Mouse (Mus musculus): Measurements from ENCODE around the gene Gstt2.
"Not testable (repeated sequence)": the region's sequence is repeated elsewhere in the genome, so short reads cannot be mapped to it uniquely, and the experiment has no call there.

Gstt2 gene

GRCm38 (mm10) chr10:75854791-75855190 is 17.6 kb upstream of the Gstt2 start:
- DNase-seq = no peak

- DNase-seq = no peak
Measured at GRCm38 (mm10) chr10:75854096-75854495, 16.9 kb upstream of the Gstt2 start.

GRCm38 (mm10) chr10:75853452-75853851 is 16.2 kb upstream of the Gstt2 start:
- peak; percentile 55 to 77 for DNase-seq

- no peak for DNase-seq
Measured at GRCm38 (mm10) chr10:75852539-75853125, 15.4 kb upstream of the Gstt2 start.

GRCm38 (mm10) chr10:75851681-75852080 is 14.5 kb upstream of the Gstt2 start:
- no peak for DNase-seq

GRCm38 (mm10) chr10:75851076-75851475 is 13.9 kb upstream of the Gstt2 start:
- no peak for DNase-seq

- no peak for DNase-seq
Measured at GRCm38 (mm10) chr10:75848382-75848781, 11.2 kb upstream of the Gstt2 start.

GRCm38 (mm10) chr10:75845306-75845930 is 8.2 kb upstream of the Gstt2 start:
- DNase-seq = no peak

- no peak for DNase-seq
Measured at GRCm38 (mm10) chr10:75844800-75845199, 7.6 kb upstream of the Gstt2 start.

- not testable (repeated sequence) for DNase-seq
Measured at GRCm38 (mm10) chr10:75843898-75844297, 6.7 kb upstream of the Gstt2 start.

GRCm38 (mm10) chr10:75839092-75839491 is 1.9 kb upstream of the Gstt2 start:
- DNase-seq = no peak

- peak in 1 of 2 experiments; percentile 18 for DNase-seq
Measured at GRCm38 (mm10) chr10:75835761-75836531, 1.3 kb downstream of the Gstt2 start.

- peak; percentile 49 to 68 for DNase-seq
Measured at GRCm38 (mm10) chr10:75835307-75835706, 1.9 kb downstream of the Gstt2 start.

- no peak for DNase-seq
Measured at GRCm38 (mm10) chr10:75834721-75835120, 2.5 kb downstream of the Gstt2 start.

GRCm38 (mm10) chr10:75834250-75834649 is 3.0 kb downstream of the Gstt2 start:
- peak; percentile 55 to 71 for DNase-seq

- DNase-seq = peak; percentile 23 to 45
Measured at GRCm38 (mm10) chr10:75833456-75834080, 3.7 kb downstream of the Gstt2 start.

GRCm38 (mm10) chr10:75832272-75832895 is 4.8 kb downstream of the Gstt2 start:
- DNase-seq = peak; percentile 46 to 72

GRCm38 (mm10) chr10:75830275-75830670 is 7.0 kb downstream of the Gstt2 start:
- DNase-seq = no peak

GRCm38 (mm10) chr10:75829529-75830274 is 7.5 kb downstream of the Gstt2 start:
- no peak for DNase-seq

- no peak for DNase-seq
Measured at GRCm38 (mm10) chr10:75828500-75828931, 8.7 kb downstream of the Gstt2 start.

GRCm38 (mm10) chr10:75827668-75828360 is 9.4 kb downstream of the Gstt2 start:
- DNase-seq = no peak

GRCm38 (mm10) chr10:75824530-75824929 is 12.7 kb downstream of the Gstt2 start:
- DNase-seq = no peak
